Mouse (Mus musculus) cerebral cortex, adult 2 months (tissue): ENCODE results near the gene 4933411K16Rik.

Experiments
- WGBS: fragments of 180-500 bp; shearing (Covaris S2); methylation state at CpG from one replicate; pipeline ENCODE4 v1.1.7; 2018; 5-methylcytosine and 5-hydroxymethylcytosine counted together

The 4933411K16Rik gene

GRCm38 (mm10) chr19:42079006-42079405 is 27.0 kb downstream of the 4933411K16Rik start:
- WGBS = 96% methylated on average over 12 of the region's 12 CpGs

GRCm38 (mm10) chr19:42079950-42080349 is 27.9 kb downstream of the 4933411K16Rik start:
- WGBS = 85% methylated on average over 5 of the region's 5 CpGs

DNA sequence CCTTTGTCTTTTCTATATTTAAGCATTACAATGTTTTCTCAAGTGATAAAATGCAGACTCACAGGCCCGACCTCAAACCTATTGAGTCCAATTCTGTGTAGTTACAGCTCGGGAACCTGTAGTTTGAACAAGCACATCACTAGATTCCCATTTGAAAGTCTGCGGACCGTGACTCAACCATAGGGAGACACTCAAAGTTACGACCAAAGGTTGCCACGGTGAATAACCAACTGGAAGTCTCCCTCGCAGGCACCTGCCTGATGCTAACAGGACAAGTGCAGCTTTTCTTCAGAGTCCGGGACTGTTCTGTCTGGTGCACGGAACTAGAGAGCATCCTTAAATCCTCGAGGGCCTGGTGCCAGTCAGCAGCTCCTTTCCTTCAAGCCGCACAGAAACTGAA is 28.4 kb downstream of the 4933411K16Rik start:
- 89% methylated on average over 11 of the region's 11 CpGs for WGBS

- WGBS = 93% methylated on average over 5 of the region's 5 CpGs
Observed at GRCm38 (mm10) chr19:42081613-42082012, 29.6 kb downstream of the 4933411K16Rik start.

DNA sequence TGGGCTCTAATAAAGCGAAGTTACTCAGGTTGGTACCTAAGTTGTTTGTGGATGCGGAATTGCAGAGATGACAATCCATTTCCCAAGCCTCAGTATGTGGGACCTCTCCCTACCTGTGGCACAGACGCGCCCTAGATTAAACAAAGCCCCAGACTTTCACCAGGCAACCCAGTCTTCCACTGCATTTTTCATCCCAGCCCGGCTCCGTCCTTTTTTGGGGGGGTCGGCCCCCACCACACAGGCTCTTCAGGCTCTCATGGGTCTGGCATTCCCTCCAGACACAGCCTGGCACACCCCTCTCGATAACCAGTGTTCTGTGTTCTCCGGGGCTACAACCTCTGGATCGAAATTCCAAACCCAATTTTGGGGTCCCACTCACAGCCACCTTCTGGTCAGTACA is 33.6 kb downstream of the 4933411K16Rik start:
- WGBS = 4% methylated on average over 10 of the region's 10 CpGs

- WGBS = under 1% methylated on average over 21 of the region's 21 CpGs
Observed at GRCm38 (mm10) chr19:42086166-42086565, 34.1 kb downstream of the 4933411K16Rik start, which contains the start of gene Morn4. Gene Morn4 (minus strand): TSS chr19:42086357.

- 12% methylated on average over 14 of the region's 14 CpGs for WGBS
Observed at GRCm38 (mm10) chr19:42089103-42089747, 37.2 kb downstream of the 4933411K16Rik start.

GRCm38 (mm10) chr19:42089748-42090595 is 37.9 kb downstream of the 4933411K16Rik start, which contains the start of gene Pi4k2a:
Gene Pi4k2a (plus strand): TSS chr19:42090470.
- WGBS = under 1% methylated on average over 55 of the region's 55 CpGs

- WGBS = under 1% methylated on average over 52 of the region's 52 CpGs
Observed at GRCm38 (mm10) chr19:42090637-42091141, 38.6 kb downstream of the 4933411K16Rik start.

- 76% methylated on average over 3 of the region's 3 CpGs for WGBS
Observed at GRCm38 (mm10) chr19:42099406-42099805, 47.4 kb downstream of the 4933411K16Rik start.
